Mouse (Mus musculus): Measurements from ENCODE around the gene Snx29. TPM values are rescaled to one million over a fixed set of nuclear protein-coding genes. Genes with fewer than 3 reads are reported as not detected.

Gene Snx29
- total and polyA plus RNA-seq, 3 experiments = 2.6 to 9.9 (median 8.9) TPM

- 82% methylated on average over 9 of the region's 9 CpGs for WGBS
- Histone ChIP-seq H3K4me3 (no peak overlapping the region), H3K36me3 (ENCODE audit: control insufficient read depth, insufficient read depth, low read length) (no peaks in the 10 kb centered on the region), H3K79me2 (replicated peaks; ENCODE audit: control insufficient read depth, insufficient read depth, low read length) (no peaks in the 10 kb centered on the region), H3K4me1 (ENCODE audit: control insufficient read depth, insufficient read depth, low read length) (no peaks in the 10 kb centered on the region), H3K27ac (no peak overlapping the region), H3K27me3 (ENCODE audit: control insufficient read depth, insufficient read depth, low read length) (no peaks in the 10 kb centered on the region), H3K9ac (ENCODE audit: low read depth, low read length) (no peak overlapping the region)
- no peak for TF ChIP-seq POLR2A (IDR thresholded peaks at IDR 0.05; ENCODE audit: insufficient read depth, low read depth, low read length)
- no peak for DNase-seq
- intact Hi-C loops (cut with DNase I) = no loop called here
These were observed 432.8 kb downstream of the Snx29 start for GRCm38 (mm10) chr16:11755281-11756066.

GRCm38 (mm10) chr16:11756598-11757245 lies 434.0 kb downstream of the Snx29 start:
- Histone ChIP-seq H3K4me1 (ENCODE audit: control insufficient read depth, insufficient read depth, low read length) (no peaks in the 10 kb centered on the region), H3K9ac (ENCODE audit: low read depth, low read length) (no peak overlapping the region), H3K27me3 (ENCODE audit: control insufficient read depth, insufficient read depth, low read length) (no peaks in the 10 kb centered on the region), H3K27ac (no peak overlapping the region), H3K79me2 (replicated peaks; ENCODE audit: control insufficient read depth, insufficient read depth, low read length) (no peaks in the 10 kb centered on the region), H3K4me3 (no peak overlapping the region), H3K36me3 (ENCODE audit: control insufficient read depth, insufficient read depth, low read length) (no peaks in the 10 kb centered on the region)
- no peak for DNase-seq
- 78% methylated on average over 1 of the region's 1 CpGs for WGBS
- TF ChIP-seq CTCF (IDR thresholded peaks at IDR 0.05) (no peak), EP300 (IDR thresholded peaks at IDR 0.05; ENCODE audit: insufficient read depth, low read depth, low read length) (no peak), POLR2A (IDR thresholded peaks at IDR 0.05; ENCODE audit: insufficient read depth, low read depth, low read length) (no peak)
- intact Hi-C loops (cut with DNase I) = no loop called here

DNA sequence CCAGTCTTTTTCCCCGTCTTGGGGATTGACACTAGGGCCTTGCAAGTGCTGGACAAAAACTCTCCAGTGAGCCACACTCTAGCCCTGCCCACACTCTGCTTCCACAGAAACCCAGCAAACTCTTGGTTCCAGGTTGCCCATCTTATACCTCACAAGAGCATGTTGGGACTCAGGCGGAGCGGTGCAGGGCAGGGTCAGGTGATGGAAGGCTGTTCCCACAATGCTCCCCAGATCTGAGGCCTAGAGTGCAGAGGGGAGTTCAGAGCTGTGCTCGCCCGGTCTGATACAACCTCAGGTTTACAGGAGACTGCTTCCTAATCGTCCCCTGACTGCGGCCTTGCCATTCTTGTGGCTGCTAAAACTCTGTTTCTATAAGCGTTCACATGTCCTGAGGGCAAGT lies 434.8 kb downstream of the Snx29 start:
- Histone ChIP-seq H3K27me3 (ENCODE audit: control insufficient read depth, insufficient read depth, low read length) (no peaks in the 10 kb centered on the region), H3K27ac (no peak overlapping the region), H3K4me1 (ENCODE audit: control insufficient read depth, insufficient read depth, low read length) (no peaks in the 10 kb centered on the region), H3K79me2 (replicated peaks; ENCODE audit: control insufficient read depth, insufficient read depth, low read length) (no peaks in the 10 kb centered on the region), H3K36me3 (ENCODE audit: control insufficient read depth, insufficient read depth, low read length) (no peaks in the 10 kb centered on the region), H3K4me3 (no peak overlapping the region), H3K9ac (ENCODE audit: low read depth, low read length) (no peak overlapping the region)
- intact Hi-C loops (cut with DNase I) = no loop called here
- DNase-seq = no peak
- TF ChIP-seq POLR2A (IDR thresholded peaks at IDR 0.05; ENCODE audit: insufficient read depth, low read depth, low read length) (no peak), CTCF (IDR thresholded peaks at IDR 0.05) (no peak), EP300 (IDR thresholded peaks at IDR 0.05; ENCODE audit: insufficient read depth, low read depth, low read length) (no peak)
- 95% methylated on average over 8 of the region's 8 CpGs for WGBS

DNA sequence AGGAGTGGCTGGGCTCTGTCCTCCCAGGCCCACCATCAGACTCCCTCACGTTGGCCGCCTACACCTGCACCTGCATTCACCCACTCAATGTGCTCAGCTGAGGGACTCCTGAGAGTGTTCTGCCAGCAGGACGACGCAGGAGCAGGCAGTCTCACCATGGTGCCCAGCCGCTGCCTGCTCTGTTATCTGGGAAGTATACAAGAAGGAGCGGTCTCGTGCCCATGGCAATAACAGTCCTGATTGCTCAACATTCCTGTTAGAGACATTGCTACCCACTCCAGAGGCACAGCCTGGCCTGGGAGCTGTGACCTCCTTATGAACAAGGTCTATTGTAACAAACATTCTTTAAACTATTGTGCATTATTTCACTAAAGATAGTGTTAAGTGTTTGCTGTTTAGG lies 435.2 kb downstream of the Snx29 start:
- Histone ChIP-seq H3K27me3 (ENCODE audit: control insufficient read depth, insufficient read depth, low read length) (no peaks in the 10 kb centered on the region), H3K36me3 (ENCODE audit: control insufficient read depth, insufficient read depth, low read length) (no peaks in the 10 kb centered on the region), H3K4me3 (no peak overlapping the region), H3K79me2 (replicated peaks; ENCODE audit: control insufficient read depth, insufficient read depth, low read length) (no peaks in the 10 kb centered on the region), H3K27ac (no peak overlapping the region), H3K9ac (ENCODE audit: low read depth, low read length) (no peak overlapping the region), H3K4me1 (ENCODE audit: control insufficient read depth, insufficient read depth, low read length) (no peaks in the 10 kb centered on the region)
- 82% methylated on average over 7 of the region's 7 CpGs for WGBS
- DNase-seq = no peak
- intact Hi-C loops (cut with DNase I) = no loop called here
- no peak for TF ChIP-seq EP300 (IDR thresholded peaks at IDR 0.05; ENCODE audit: insufficient read depth, low read depth, low read length)
- TF ChIP-seq CTCF (IDR thresholded peaks at IDR 0.05) = no peak
- TF ChIP-seq POLR2A (IDR thresholded peaks at IDR 0.05; ENCODE audit: insufficient read depth, low read depth, low read length) = no peak

DNA sequence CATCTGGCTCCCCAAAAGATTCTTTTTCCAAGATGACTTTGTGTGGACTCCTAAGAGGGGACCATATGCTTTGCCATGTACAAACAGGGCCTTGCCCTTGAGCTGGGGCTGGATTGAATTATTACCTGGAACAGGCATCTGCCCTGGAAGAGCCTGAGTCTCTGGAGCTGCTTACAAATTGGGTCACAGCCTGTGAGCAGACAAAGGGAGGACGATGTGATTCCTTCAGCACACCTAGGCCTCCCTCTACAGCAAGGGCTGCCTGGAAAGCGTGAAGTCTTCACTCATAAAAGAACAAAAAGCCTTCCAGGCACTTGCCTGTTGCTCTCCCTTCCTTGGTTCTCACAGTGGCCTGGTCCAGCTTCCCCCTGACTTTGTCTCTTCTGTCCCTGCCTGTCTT lies 449.6 kb downstream of the Snx29 start:
- no peaks in the 10 kb centered on the region for H3K79me2 ChIP-seq (replicated peaks; ENCODE audit: control insufficient read depth, insufficient read depth, low read length)
- no peak for DNase-seq
- H3K27me3 ChIP-seq (ENCODE audit: control insufficient read depth, insufficient read depth, low read length) = no peaks in the 10 kb centered on the region
- no peak overlapping the region for H3K27ac ChIP-seq
- WGBS = 81% methylated on average over 2 of the region's 2 CpGs
- H3K36me3 ChIP-seq (ENCODE audit: control insufficient read depth, insufficient read depth, low read length) = no peaks in the 10 kb centered on the region
- no peak for TF ChIP-seq EP300 (IDR thresholded peaks at IDR 0.05; ENCODE audit: insufficient read depth, low read depth, low read length)
- no peak for TF ChIP-seq CTCF (IDR thresholded peaks at IDR 0.05)
- no peak for TF ChIP-seq POLR2A (IDR thresholded peaks at IDR 0.05; ENCODE audit: insufficient read depth, low read depth, low read length)
- intact Hi-C loops (cut with DNase I) = no loop called here
- H3K9ac ChIP-seq (ENCODE audit: low read depth, low read length) = no peak overlapping the region
- H3K4me1 ChIP-seq (ENCODE audit: control insufficient read depth, insufficient read depth, low read length) = no peaks in the 10 kb centered on the region
- H3K4me3 ChIP-seq = no peak overlapping the region

DNA sequence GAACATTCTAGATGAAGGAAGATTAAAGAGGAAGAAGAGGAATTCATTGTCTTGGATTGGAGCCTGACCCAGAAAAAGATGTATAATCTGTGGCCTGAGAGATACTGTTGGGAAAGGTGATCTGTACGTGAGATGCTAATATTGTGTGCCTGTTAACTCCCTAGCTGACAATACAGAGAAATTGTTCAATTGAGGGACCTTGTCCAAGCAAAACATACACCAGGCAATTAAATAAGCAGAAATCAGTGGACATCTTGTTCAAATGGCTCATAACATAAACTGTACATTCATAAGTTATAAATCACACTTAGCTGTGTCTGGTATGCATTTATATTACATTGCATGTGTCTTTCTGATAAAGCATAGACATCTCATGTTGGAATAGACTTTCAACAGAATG lies 451.6 kb downstream of the Snx29 start:
- no peaks in the 10 kb centered on the region for H3K79me2 ChIP-seq (replicated peaks; ENCODE audit: control insufficient read depth, insufficient read depth, low read length)
- DNase-seq = no peak
- no peaks in the 10 kb centered on the region for H3K27me3 ChIP-seq (ENCODE audit: control insufficient read depth, insufficient read depth, low read length)
- no peak overlapping the region for H3K4me3 ChIP-seq
- H3K4me1 ChIP-seq (ENCODE audit: control insufficient read depth, insufficient read depth, low read length) = no peaks in the 10 kb centered on the region
- H3K27ac ChIP-seq = no peak overlapping the region
- intact Hi-C loops (cut with DNase I) = no loop called here
- H3K9ac ChIP-seq (ENCODE audit: low read depth, low read length) = no peak overlapping the region
- TF ChIP-seq CTCF (IDR thresholded peaks at IDR 0.05) (no peak), EP300 (IDR thresholded peaks at IDR 0.05; ENCODE audit: insufficient read depth, low read depth, low read length) (no peak), POLR2A (IDR thresholded peaks at IDR 0.05; ENCODE audit: insufficient read depth, low read depth, low read length) (no peak)
- no peaks in the 10 kb centered on the region for H3K36me3 ChIP-seq (ENCODE audit: control insufficient read depth, insufficient read depth, low read length)
- 68% methylated on average over 1 of the region's 1 CpGs for WGBS

Measured in heart, adult 2 months (tissue).